Mouse (Mus musculus): ENCODE data around the gene Mllt1.
A peak's percentile ranks its signal among the peaks of the same experiment; 100 is the strongest.

DNA sequence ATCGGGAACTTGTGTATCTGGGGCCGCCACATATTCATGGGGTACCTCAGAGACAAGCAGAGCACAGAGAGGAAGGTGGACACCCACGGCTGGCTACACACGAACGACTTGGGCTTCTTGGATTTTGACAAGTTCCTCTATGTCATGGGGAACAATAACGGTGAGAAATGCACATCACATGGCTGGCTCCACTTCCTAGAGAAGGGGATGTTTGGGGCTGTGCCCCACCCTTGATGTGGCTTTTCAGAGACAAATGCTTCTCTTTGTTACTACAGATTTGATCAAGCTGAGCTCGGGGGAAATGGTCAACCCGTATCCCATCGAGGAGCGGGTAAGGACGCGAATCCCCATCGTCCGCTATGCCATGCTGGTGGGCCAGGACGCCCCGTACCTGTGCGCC, 50.4 kb downstream of the Mllt1 start:
- TF ChIP-seq POLR2A (IDR thresholded peaks at IDR 0.05; ENCODE audit: insufficient read length, low read depth) (no peak), MAX (IDR thresholded peaks at IDR 0.05; ENCODE audit: low read depth) (no peak), TCF12 (IDR thresholded peaks at IDR 0.05; ENCODE audit: insufficient read depth, poor library complexity, severe bottlenecking) (no peak), USF1 (IDR thresholded peaks at IDR 0.05; ENCODE audit: low read depth) (no peak), MYOD1 (IDR thresholded peaks at IDR 0.05; ENCODE audit: control insufficient read depth in 1 of 3, insufficient read length in 2 of 3, low read depth in 2 of 3) (no peak), POLR2AphosphoS2 (IDR thresholded peaks at IDR 0.05; ENCODE audit: insufficient read length, low read depth) (peak; percentile 48), MYOG (IDR thresholded peaks at IDR 0.05; ENCODE audit: control insufficient read depth in 1 of 3, insufficient read depth in 1 of 3, insufficient read length in 2 of 3, low read depth in 2 of 3) (no peak), E2F4 (IDR thresholded peaks at IDR 0.05; ENCODE audit: insufficient read depth) (no peak), CEBPB (IDR thresholded peaks at IDR 0.05; ENCODE audit: insufficient read depth, poor library complexity, severe bottlenecking) (no peak), REST (IDR thresholded peaks at IDR 0.05; ENCODE audit: insufficient read depth, insufficient read length) (no peak), SRF (IDR thresholded peaks at IDR 0.05; ENCODE audit: control insufficient read depth, insufficient read length, low read depth) (no peak), TCF3 (IDR thresholded peaks at IDR 0.05; ENCODE audit: insufficient read length, low read depth) (no peak)
